Mouse (Mus musculus): Measurements from ENCODE around the gene Hspb7. TPM values are rescaled to one million over a fixed set of nuclear protein-coding genes. Genes with fewer than 3 reads are reported as not detected.

Hspb7 gene
- not detected for total RNA-seq (2021)
- long read RNA-seq = 0 reads

- DNase-seq (ENCODE audit: low spot score in 2 of 2) = no peak
Measured at GRCm38 (mm10) chr4:141420192-141420829, at the start of gene Hspb7. TSS of gene Hspb7 (plus strand) at chr4:141420779.

GRCm38 (mm10) chr4:141372426-141372825 lies 48.2 kb upstream of the Hspb7 start:
- no peak for DNase-seq (ENCODE audit: low spot score in 2 of 2)

GRCm38 (mm10) chr4:141379674-141380073 lies 40.9 kb upstream of the Hspb7 start:
- no peak for DNase-seq (ENCODE audit: low spot score in 2 of 2)

- no peak for DNase-seq (ENCODE audit: low spot score in 2 of 2)
Measured at GRCm38 (mm10) chr4:141382406-141382805, 38.2 kb upstream of the Hspb7 start.

- peak in 1 of 2 experiments; percentile 14 for DNase-seq (ENCODE audit: low spot score in 2 of 2)
Measured at GRCm38 (mm10) chr4:141385275-141385674, 35.3 kb upstream of the Hspb7 start.

GRCm38 (mm10) chr4:141386150-141386549 lies 34.4 kb upstream of the Hspb7 start:
- no peak for DNase-seq (ENCODE audit: low spot score in 2 of 2)

GRCm38 (mm10) chr4:141387093-141387784 lies 33.3 kb upstream of the Hspb7 start:
- DNase-seq (ENCODE audit: low spot score in 2 of 2) = peak in 1 of 2 experiments; percentile 84

- DNase-seq (ENCODE audit: low spot score in 2 of 2) = no peak
Measured at GRCm38 (mm10) chr4:141387933-141388332, 32.6 kb upstream of the Hspb7 start.

GRCm38 (mm10) chr4:141389366-141390150 lies 31.0 kb upstream of the Hspb7 start:
- no peak for DNase-seq (ENCODE audit: low spot score in 2 of 2)

- no peak for DNase-seq (ENCODE audit: low spot score in 2 of 2)
Measured at GRCm38 (mm10) chr4:141391293-141391692, 29.3 kb upstream of the Hspb7 start.

GRCm38 (mm10) chr4:141394751-141395150 lies 25.8 kb upstream of the Hspb7 start:
- no peak for DNase-seq (ENCODE audit: low spot score in 2 of 2)

GRCm38 (mm10) chr4:141397861-141398260 lies 22.7 kb upstream of the Hspb7 start:
- DNase-seq (ENCODE audit: low spot score in 2 of 2) = no peak

GRCm38 (mm10) chr4:141398545-141398944 lies 22.0 kb upstream of the Hspb7 start, which contains the start of gene Clcnka:
TSS of gene Clcnka (minus strand) at chr4:141398724.
- no peak for DNase-seq (ENCODE audit: low spot score in 2 of 2)

- no peak for DNase-seq (ENCODE audit: low spot score in 2 of 2)
Measured at GRCm38 (mm10) chr4:141400171-141400570, 20.4 kb upstream of the Hspb7 start.

GRCm38 (mm10) chr4:141404518-141405313 lies 15.9 kb upstream of the Hspb7 start:
- DNase-seq (ENCODE audit: low spot score in 2 of 2) = peak; percentile 80 to 95

- DNase-seq (ENCODE audit: low spot score in 2 of 2) = no peak
Measured at GRCm38 (mm10) chr4:141405314-141405622, 15.3 kb upstream of the Hspb7 start.

GRCm38 (mm10) chr4:141406516-141407299 lies 13.9 kb upstream of the Hspb7 start:
- no peak for DNase-seq (ENCODE audit: low spot score in 2 of 2)

- no peak for DNase-seq (ENCODE audit: low spot score in 2 of 2)
Measured at GRCm38 (mm10) chr4:141408577-141408976, 12.0 kb upstream of the Hspb7 start.

GRCm38 (mm10) chr4:141411430-141411992 lies 9.1 kb upstream of the Hspb7 start:
- no peak for DNase-seq (ENCODE audit: low spot score in 2 of 2)

- DNase-seq (ENCODE audit: low spot score in 2 of 2) = no peak
Measured at GRCm38 (mm10) chr4:141415924-141416323, 4.7 kb upstream of the Hspb7 start, which contains the start of gene Clcnkb. TSS of gene Clcnkb (minus strand) at chr4:141416014.

Measured in layer of hippocampus, adult 18-20 months (tissue).